Mouse (Mus musculus) brain, embryonic 14.5 days (tissue): ENCODE data around the gene Card9.

Source experiments
- CTCF ChIP-seq: fragments of 200-500 bp; IDR thresholded peaks from 2 replicates; pipeline ENCODE4 v1.5.1; 2012; ENCODE audit warnings: inconsistent platforms, mild to moderate bottlenecking, moderate library complexity, borderline replicate concordance; ENCODE audit not compliant: insufficient read depth, insufficient read length; ENCODE audit errors: extremely low read depth
- POLR2A ChIP-seq: fragments of 200-500 bp; IDR thresholded peaks from 2 replicates; pipeline ENCODE4 v1.6.1; 2012; ENCODE audit warnings: mild to moderate bottlenecking, inconsistent platforms, borderline replicate concordance; ENCODE audit not compliant: poor library complexity, insufficient read depth, insufficient read length, severe bottlenecking; ENCODE audit errors: extremely low read depth

- TF ChIP-seq CTCF (no peak), POLR2A (no peak)
These were observed 4.2 kb upstream of the Card9 start for GRCm38 (mm10) chr2:26364738-26365465.
